Mouse (Mus musculus): Measurements from ENCODE around the gene Gm37240.

- TF ChIP-seq POLR2A (IDR thresholded peaks at IDR 0.05; ENCODE audit: low read depth, low read length) (no peak), CTCF (IDR thresholded peaks at IDR 0.05; ENCODE audit: borderline replicate concordance, insufficient read depth, low read length) (no peak)
Measured at GRCm38 (mm10) chr3:84664686-84665085, 1222.6 kb downstream of the Gm37240 start.
